Mouse (Mus musculus): ENCODE results near the gene Ank2. TPM values are rescaled to one million over a fixed set of nuclear protein-coding genes. Genes with fewer than 3 reads are reported as not detected.

Ank2 gene
- total RNA-seq, 1 experiment from 2014 or later = 0.25 TPM

DNA sequence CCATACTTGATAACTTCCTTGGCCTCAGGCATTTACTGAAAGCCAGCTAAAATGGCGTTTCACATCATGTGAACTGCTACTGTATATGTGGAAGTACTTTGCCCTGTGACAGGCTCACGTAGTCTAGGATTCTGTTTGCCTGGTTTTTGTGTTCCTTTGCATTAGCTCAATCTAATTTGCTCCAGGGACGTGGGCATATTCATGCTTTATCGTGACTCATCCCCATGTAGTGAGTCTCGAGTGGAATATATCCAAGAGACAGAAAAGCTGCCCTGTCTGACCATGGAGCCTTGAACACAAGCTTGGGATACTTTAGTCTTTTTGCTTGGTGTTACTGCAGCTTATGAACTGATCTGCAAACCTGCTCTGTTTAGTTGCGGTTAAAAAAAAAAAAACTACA, 483.6 kb downstream of the Ank2 start:
- ATAC-seq (replicated peaks in 1 of 2; ENCODE audit: insufficient read depth in 1 of 2, low FRiP score in 2 of 2, low TSS enrichment in 1 of 2, low read depth in 1 of 2, poor library complexity in 2 of 2, severe bottlenecking in 2 of 2) = no peak

DNA sequence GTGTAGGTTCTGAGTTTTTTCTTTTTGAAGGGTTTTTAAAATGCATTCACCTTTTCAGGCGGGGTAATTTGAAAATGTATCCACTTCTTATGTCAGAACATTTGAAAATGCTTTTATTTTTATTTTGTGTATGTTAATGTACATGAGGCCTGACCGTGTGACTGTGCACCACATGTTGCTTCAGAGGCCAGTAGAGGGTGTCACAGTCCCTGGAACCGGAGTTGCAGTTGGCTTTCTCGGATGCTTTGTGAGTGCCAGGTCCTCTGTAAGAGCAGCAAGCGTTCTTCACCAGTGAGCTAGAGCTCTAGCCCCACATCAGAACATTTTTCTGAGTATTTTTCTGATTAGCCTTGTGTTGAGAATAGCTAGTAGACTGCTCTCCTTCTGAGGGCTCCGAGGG, 484.0 kb downstream of the Ank2 start:
- ATAC-seq (replicated peaks in 1 of 2; ENCODE audit: insufficient read depth in 1 of 2, low FRiP score in 2 of 2, low TSS enrichment in 1 of 2, low read depth in 1 of 2, poor library complexity in 2 of 2, severe bottlenecking in 2 of 2) = no peak

DNA sequence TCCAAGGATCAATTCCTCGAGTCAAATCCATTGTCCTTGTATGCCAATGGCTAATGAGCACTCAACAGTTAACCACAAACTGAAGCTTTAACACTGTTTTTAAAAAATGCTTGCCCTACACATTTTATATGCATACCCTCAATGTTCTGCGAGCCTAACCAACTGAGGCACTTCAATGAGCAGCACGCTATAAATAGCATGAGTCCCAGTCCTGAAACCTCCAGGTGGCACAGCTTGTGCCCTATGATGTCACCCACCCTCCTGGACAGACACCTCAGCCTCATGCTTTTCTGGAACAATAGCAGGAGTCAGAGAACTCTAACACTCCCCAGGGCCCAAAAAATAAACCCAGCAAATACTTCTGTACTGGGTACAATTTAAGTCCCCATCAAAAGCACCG, 485.2 kb downstream of the Ank2 start:
- ATAC-seq (replicated peaks in 1 of 2; ENCODE audit: insufficient read depth in 1 of 2, low FRiP score in 2 of 2, low TSS enrichment in 1 of 2, low read depth in 1 of 2, poor library complexity in 2 of 2, severe bottlenecking in 2 of 2) = no peak

DNA sequence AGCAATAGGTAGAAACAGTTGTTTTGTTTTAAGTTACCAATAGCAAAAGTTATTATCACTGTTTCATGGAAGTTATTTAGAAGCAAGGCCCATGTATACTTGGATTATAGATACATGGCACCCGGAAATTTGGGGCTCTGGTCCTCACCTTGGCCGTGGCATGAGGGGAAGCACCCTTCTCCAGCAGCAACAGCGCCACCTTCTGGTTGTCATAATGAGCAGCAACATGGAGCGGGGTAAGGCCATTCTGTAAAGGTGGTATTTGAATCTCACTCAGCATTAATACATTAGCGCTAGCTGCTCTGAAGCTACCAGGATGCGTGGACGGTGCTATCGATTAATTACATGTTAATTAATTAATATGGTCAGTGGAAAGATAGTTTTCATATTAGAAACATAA, 486.6 kb downstream of the Ank2 start:
- peak; percentile 78 to 81 for ATAC-seq (replicated peaks in 1 of 2; ENCODE audit: insufficient read depth in 1 of 2, low FRiP score in 2 of 2, low TSS enrichment in 1 of 2, low read depth in 1 of 2, poor library complexity in 2 of 2, severe bottlenecking in 2 of 2)

DNA sequence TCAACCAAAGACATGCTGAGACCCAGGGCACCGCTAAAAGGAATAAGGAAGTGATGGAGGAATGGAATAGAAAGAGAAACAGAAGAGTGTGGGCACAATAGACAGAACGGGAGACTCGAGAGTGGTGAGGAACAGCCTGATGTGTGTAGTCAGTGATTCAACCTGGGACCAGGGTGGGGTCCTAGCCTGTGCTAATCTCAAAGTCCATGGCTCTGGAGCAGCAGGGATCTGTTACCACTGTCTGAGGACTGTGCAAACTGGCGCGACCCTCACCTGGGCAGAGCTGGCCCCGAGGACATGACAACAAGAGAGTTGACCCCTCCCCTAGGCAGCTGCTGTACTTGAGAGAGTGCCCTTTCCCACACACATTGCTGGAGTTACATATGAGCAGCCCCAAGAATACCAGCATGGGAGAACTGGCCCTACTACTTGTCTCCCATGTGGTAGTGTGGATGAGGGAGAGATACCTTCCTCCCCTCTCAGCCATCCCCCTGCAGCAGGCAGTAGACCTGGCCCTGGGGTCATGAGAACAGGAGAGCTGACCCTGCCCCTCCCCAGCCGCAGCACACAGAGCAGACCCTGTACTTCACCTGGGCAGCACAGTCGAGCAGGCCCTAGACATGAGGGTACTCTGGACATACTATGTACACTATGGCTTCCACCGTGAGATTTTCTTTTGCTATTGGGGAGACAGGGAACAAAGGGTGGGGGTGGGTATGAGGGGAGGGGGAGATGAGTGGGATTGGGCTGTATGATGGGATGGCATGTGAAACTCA, 493.1 kb downstream of the Ank2 start:
- ATAC-seq (replicated peaks in 1 of 2; ENCODE audit: insufficient read depth in 1 of 2, low FRiP score in 2 of 2, low TSS enrichment in 1 of 2, low read depth in 1 of 2, poor library complexity in 2 of 2, severe bottlenecking in 2 of 2) = peak in 1 of 2 experiments; percentile 3; a peak in 1 of 4 replicates

DNA sequence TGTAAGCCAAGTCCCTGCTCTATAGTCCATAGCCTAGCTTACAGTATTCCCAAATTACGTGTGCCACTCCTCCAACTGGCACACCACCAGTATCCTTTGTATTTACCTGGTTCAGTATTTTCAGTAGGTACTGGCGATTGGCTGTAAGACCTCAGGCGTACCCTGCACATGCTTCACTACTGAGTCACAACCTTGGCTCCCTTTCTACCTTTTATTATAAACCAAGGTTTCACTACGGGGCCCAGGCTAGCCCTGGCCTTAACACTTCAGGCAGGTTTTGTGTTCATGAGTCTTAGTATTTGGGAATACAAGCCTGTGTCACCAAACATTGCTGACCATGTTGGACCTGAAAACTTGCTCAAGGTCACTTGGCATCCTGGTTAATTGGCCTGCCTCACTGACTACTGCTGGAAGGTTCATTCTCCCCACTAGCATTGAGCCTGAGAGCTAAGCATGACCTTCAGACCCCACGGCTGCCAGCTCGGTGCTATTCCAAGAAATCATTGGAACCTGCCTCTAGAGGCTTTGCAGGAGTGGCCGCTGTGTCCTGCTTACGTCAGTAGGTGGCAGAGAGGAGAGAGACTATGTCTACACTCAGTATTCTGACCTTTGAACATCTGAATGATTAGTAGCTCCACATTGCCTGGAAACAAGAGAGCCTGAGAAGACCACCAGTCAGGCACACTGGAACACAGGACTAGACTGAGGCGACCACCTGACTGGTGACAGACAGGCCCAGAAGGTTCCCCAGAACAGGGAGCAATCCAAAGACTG, 494.1 kb downstream of the Ank2 start:
- peak; percentile 54 to 67; a peak in 3 of 4 replicates for ATAC-seq (replicated peaks in 1 of 2; ENCODE audit: insufficient read depth in 1 of 2, low FRiP score in 2 of 2, low TSS enrichment in 1 of 2, low read depth in 1 of 2, poor library complexity in 2 of 2, severe bottlenecking in 2 of 2)

DNA sequence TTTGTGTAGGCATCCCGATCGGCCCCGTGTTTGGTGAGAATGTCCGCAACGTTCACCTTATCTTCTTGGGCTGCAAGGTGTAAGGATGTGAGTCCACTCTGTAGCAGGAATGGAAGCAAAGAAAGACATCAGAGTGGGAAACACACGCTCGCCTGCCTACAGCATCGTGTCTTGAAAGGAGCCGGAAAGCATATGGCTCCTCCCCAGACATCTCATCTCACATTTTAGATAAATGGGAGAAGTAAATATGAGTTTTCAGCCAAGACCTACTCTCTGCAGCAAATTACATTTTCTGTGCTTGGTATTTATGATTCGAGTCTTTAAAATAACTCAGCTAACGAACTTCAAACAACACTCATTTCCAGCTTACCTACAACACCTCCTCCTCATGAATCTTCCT, 495.2 kb downstream of the Ank2 start:
- ATAC-seq (replicated peaks in 1 of 2; ENCODE audit: insufficient read depth in 1 of 2, low FRiP score in 2 of 2, low TSS enrichment in 1 of 2, low read depth in 1 of 2, poor library complexity in 2 of 2, severe bottlenecking in 2 of 2) = no peak

DNA sequence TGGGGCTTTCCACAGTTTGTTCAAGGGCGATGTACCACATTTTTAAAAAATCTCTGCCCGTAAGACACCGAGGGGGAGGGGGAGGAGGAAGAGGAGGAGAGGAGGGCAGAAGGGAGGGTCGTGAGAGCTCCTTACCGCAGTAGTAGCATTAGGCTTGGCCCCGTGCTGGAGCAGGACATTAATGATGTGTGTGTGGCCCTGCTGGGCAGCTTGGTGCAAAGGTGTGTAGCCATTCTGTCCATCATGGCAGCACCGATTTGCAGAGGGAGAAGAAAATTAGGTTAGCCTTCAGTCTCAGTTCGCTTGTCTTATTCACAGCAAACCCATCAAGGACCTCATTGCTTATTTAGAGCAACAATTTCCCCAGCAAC, 500.4 kb downstream of the Ank2 start:
- no peak for ATAC-seq (replicated peaks in 1 of 2; ENCODE audit: insufficient read depth in 1 of 2, low FRiP score in 2 of 2, low TSS enrichment in 1 of 2, low read depth in 1 of 2, poor library complexity in 2 of 2, severe bottlenecking in 2 of 2)

DNA sequence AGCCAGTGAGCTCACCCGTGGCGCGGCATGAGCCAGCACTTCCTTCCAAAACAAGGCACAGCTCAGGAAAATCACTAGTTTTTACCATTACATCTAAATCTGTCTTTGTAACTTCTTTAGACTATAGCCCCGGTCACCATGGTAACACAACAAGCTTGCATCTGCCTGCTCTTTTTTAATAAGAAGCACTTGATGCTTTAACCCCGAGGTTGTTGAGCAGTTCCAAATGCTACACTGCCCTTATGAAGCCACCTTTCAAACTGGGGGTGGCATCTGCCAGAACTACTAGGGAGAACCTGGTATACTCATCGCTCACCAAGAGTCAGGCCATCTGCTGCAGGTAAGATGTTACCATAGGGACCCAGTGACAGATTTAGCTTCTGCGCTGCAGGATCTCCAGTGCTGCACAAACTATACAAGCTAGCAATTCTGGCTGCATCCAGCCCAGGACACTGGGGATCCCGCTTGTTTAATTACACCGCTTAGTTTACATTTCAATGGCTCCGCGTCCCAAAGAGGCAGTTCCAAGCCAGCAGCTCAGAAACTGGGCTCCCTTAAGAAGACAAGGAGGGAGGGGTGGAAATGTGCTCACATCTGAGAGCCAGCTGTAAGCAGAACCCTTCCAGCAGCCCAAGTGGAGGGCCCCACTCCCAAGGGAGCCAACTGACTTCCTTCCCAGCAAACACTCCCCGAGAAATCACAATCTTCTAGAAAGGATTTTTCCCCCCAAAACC, 501.0 kb downstream of the Ank2 start:
- ATAC-seq (replicated peaks in 1 of 2; ENCODE audit: insufficient read depth in 1 of 2, low FRiP score in 2 of 2, low TSS enrichment in 1 of 2, low read depth in 1 of 2, poor library complexity in 2 of 2, severe bottlenecking in 2 of 2) = peak; percentile 50 to 60

DNA sequence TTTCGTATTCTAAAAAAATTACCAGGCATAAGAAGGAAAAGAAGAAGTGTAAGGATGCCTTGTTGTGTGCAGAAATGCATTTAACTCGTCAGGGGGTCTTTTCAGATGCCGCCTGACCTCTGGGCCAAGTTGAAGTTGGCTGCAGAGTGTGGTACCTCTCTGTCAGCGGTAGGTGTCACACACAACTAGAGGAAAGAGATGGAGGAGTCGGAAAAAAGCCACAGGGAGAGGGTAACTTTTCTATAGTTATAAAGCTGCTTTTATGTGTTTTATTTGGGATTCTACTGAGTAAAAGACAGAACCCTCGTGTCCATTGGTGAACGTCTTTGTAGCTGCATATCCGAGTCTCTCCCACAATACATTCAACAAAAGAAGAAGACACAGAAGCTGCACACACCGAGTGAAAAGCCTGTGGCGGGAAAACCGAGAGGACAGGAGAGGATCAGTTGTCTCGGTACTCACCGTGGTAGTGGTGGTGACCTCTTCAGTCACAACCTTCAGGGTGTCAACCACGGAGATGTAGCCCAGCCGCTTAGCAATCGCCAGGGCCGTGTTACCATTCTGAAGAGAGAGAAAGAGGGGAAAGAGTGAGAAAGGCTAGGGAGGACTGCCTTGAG, 501.7 kb downstream of the Ank2 start:
- peak; percentile 67 to 68 for ATAC-seq (replicated peaks in 1 of 2; ENCODE audit: insufficient read depth in 1 of 2, low FRiP score in 2 of 2, low TSS enrichment in 1 of 2, low read depth in 1 of 2, poor library complexity in 2 of 2, severe bottlenecking in 2 of 2)

DNA sequence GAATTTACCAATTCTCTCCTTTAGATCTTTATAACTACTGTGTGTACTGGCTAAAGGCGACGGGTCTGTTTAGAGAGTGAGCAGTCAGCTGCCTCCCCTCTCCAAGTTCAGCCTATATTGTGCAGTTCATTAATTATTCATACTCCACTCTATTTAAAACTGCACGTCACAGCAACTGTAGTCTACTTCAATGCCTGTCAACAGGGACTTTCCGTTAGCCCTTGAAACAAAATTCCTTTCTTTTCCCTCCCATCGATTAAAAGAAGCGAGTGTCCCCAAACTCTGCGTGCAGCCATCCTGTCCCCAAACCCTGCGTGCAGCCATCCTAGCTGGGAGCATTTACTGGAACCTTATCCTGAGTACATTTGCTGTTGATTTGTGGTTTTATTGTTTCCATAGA, 502.4 kb downstream of the Ank2 start:
- ATAC-seq (replicated peaks in 1 of 2; ENCODE audit: insufficient read depth in 1 of 2, low FRiP score in 2 of 2, low TSS enrichment in 1 of 2, low read depth in 1 of 2, poor library complexity in 2 of 2, severe bottlenecking in 2 of 2) = no peak

DNA sequence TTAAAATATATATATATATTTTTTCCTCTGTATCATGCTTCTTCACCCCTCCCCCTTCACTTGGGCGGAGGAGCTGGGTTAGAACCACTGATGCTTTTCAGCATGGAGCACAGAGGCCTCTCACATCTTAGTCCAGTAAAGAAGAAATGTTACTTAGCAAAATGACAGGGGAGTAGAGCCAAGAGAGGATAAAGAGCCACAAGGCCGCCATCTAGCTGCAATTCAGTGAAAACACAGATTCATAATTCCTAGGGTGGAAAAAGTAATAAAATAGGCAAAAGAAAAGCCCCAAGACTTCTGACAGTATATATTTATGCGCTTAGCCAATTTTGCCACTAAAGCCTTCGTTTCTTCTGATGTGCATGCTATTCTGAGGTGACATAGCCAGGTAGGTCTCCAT, 503.2 kb downstream of the Ank2 start:
- no peak for ATAC-seq (replicated peaks in 1 of 2; ENCODE audit: insufficient read depth in 1 of 2, low FRiP score in 2 of 2, low TSS enrichment in 1 of 2, low read depth in 1 of 2, poor library complexity in 2 of 2, severe bottlenecking in 2 of 2)

DNA sequence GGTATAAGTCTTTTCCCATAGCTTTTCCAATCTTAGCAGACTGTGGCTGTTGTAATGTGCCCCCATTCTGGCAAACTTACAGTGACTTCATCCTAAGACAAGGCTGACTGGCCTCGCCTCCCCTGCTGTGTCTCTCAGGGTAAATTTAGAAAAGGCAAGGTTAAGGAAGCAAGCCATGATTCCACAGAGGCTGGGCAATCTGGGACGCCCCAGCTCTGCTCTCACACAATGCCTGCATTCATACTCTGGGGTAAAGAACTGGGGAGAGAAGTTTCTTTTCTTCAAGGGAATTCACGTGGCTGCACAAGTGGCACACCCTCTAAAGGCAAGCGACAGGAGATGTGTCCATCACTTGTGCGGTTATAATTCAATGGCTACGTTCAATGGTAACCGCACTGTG, 505.0 kb downstream of the Ank2 start:
- ATAC-seq (replicated peaks in 1 of 2; ENCODE audit: insufficient read depth in 1 of 2, low FRiP score in 2 of 2, low TSS enrichment in 1 of 2, low read depth in 1 of 2, poor library complexity in 2 of 2, severe bottlenecking in 2 of 2) = no peak

DNA sequence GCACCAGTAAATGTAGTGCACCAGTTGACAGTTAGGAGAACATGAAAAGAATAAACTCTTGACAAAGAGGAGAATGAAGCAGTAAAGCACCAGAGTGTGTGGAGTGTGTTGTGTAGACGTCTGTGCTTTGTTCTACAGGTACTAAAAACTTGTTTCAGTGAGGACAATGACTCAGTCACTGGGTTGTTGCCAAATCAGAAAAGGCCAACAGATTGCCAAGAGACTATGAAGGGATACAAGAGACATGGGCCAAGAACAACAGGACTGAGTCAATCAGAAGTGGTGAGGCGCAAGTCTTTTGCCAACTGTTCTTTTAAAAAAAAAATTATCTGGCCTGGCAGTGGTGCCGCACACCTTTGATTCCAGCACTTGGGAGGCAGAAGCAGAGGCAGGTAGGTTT, 509.2 kb downstream of the Ank2 start:
- ATAC-seq (replicated peaks in 1 of 2; ENCODE audit: insufficient read depth in 1 of 2, low FRiP score in 2 of 2, low TSS enrichment in 1 of 2, low read depth in 1 of 2, poor library complexity in 2 of 2, severe bottlenecking in 2 of 2) = no peak

DNA sequence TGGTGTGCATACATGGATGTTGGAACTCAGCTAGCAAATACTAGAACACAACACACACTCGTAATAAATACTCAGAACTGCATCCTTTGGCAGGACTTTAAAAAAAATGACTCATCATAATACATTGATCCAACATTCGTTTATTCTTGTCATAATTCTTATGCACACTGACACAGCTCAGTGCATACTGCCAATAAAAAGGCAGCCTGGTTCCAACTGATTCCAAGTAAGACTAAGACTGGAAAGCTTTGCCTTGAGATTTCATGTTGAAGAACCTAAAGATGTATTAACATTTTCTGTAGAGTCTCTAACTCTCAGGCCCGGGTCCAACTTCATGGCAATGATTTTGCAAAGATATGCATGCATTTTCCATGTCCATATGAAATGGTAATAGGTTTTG, 512.5 kb downstream of the Ank2 start:
- ATAC-seq (replicated peaks in 1 of 2; ENCODE audit: insufficient read depth in 1 of 2, low FRiP score in 2 of 2, low TSS enrichment in 1 of 2, low read depth in 1 of 2, poor library complexity in 2 of 2, severe bottlenecking in 2 of 2) = no peak

DNA sequence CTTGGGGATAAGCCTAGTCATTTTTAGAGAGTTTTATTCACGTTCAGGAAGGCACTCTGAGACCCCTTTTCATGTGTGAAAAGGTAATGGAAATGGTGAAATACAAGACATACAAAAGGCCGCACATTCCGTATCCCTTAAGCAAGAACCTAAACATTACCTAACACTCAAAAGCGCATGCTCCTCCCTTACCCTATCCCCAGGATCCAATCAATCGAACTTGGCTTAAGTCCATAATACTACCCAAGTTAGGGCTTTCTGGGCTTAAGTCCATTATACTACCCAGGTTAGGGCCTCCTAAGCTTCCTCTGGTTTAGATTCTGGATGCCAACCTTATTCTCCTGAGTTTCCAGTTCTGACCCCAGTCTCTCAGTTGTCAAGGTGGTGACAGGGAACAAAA, 516.3 kb downstream of the Ank2 start:
- no peak for ATAC-seq (replicated peaks in 1 of 2; ENCODE audit: insufficient read depth in 1 of 2, low FRiP score in 2 of 2, low TSS enrichment in 1 of 2, low read depth in 1 of 2, poor library complexity in 2 of 2, severe bottlenecking in 2 of 2)

DNA sequence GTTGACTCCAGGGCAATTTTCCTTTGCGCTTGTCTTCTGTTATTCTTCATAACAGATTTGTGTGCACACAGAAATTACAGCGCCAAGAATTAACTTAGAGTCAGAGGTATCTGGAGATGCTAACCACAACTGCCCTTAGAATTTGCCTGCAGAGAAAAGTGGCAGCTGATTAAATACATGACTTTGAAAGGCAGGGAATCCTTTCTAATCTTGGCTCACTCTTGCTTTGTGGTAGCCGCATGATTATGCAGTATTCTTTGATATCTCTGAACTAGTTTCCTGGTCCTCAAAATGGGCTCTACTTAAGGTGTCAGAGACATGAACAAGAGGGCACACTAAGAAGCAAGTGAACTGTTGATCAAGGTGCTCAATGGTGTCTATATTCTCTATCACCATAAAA, 518.0 kb downstream of the Ank2 start:
- ATAC-seq (replicated peaks in 1 of 2; ENCODE audit: insufficient read depth in 1 of 2, low FRiP score in 2 of 2, low TSS enrichment in 1 of 2, low read depth in 1 of 2, poor library complexity in 2 of 2, severe bottlenecking in 2 of 2) = no peak

DNA sequence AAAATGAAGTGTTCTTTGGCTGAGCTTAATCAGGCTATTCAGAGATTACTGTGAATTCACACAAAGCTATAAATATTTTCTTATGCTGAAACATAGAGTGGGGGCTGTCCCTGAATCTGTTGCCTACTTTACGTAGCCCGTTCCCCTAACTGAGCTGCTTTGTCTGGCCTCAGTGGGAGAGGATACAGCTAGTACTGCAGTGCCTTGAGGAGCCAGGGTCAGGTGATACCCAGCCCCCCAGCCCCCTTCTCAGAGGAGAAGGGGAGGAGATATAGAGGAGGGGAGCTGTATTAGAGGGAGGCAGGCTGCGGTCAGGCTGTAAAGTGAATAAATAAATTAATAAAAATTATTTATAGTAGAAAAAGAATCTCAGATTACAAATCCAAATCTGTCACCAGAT, 519.5 kb downstream of the Ank2 start:
- ATAC-seq (replicated peaks in 1 of 2; ENCODE audit: insufficient read depth in 1 of 2, low FRiP score in 2 of 2, low TSS enrichment in 1 of 2, low read depth in 1 of 2, poor library complexity in 2 of 2, severe bottlenecking in 2 of 2) = no peak

All from hematopoietic stem cell, adult 5-6 weeks (primary cell).